Comparison of ENCODE assay signal across 10 mouse cellular contexts in genomic region chr14:79202722-79203362, GRCm38 (mm10). TPM values are rescaled to one million over a fixed set of nuclear protein-coding genes. Genes with fewer than 3 reads are reported as not detected.
A peak's percentile ranks its signal among the peaks of the same experiment; 100 is the strongest.
DNase-seq lines count a peak whose midpoint lies in the region; ATAC-seq lines count a peak whose summit lies in the region.
"Had no signal": no experiment of that assay in that cellular context is flagged by ENCODE, and none has a peak within 500 bp of the region (broad histone marks: within the 10 kb centered on the region; RNA-seq: fewer than 3 reads in every experiment).

No protein-coding gene starts in this region.

- H3K9ac ChIP-seq in forebrain, embryonic 13.5 days, result no peak overlapping the region

- 0 out of 2 replicates have a peak, but pooled peaks cover 2% of the 10 kb centered on the region for H3K36me3 ChIP-seq in heart, embryonic 10.5 days
- H3K36me3 ChIP-seq in forebrain, embryonic 13.5 days (ENCODE audit: poor library complexity, severe bottlenecking), result no peaks in the 10 kb centered on the region

- peak overlapping the region; percentile 62; the same call in 1 of the 2 replicates for H3K27ac ChIP-seq in heart, embryonic 10.5 days
- H3K27ac ChIP-seq in forebrain, embryonic 13.5 days, result peak overlapping the region; percentile 96

- WGBS in heart, embryonic 10.5 days, result 50% methylated on average over 4 of the region's 4 CpGs
- 11% methylated on average over 4 of the region's 4 CpGs for WGBS in forebrain, embryonic 13.5 days

- no peak overlapping the region for H3K4me3 ChIP-seq in heart, embryonic 10.5 days
- H3K4me3 ChIP-seq in forebrain, embryonic 13.5 days, result no peak overlapping the region

- peaks cover 15% of the 10 kb centered on the region for H3K4me1 ChIP-seq in heart, embryonic 10.5 days
- H3K4me1 ChIP-seq in forebrain, embryonic 13.5 days, result peaks cover 70% of the 10 kb centered on the region

- ATAC-seq in forebrain, embryonic 13.5 days, result peak; percentile 34; the same call in 1 of the 2 replicates

- peak overlapping the region; percentile 21; the same call in 1 of the 2 replicates for H3K4me2 ChIP-seq in forebrain, embryonic 13.5 days

- H3K9me3 ChIP-seq in heart, embryonic 10.5 days, result no peaks in the 10 kb centered on the region
- H3K9me3 ChIP-seq in forebrain, embryonic 13.5 days (replicated peaks), result no peaks in the 10 kb centered on the region

- no peaks in the 10 kb centered on the region for H3K27me3 ChIP-seq in heart, embryonic 10.5 days (ENCODE audit: insufficient read depth, poor library complexity, severe bottlenecking)
- no peaks in the 10 kb centered on the region for H3K27me3 ChIP-seq in forebrain, embryonic 13.5 days

- no peak for DNase-seq in heart, embryonic 10.5 days (ENCODE audit: low spot score)
- DNase-seq in heart, postnatal 4 days, result no peak
- DNase-seq in MN1 (ENCODE audit: low spot score), result peak; percentile 7
- DNase-seq in lung, postnatal 36 days, result peak; percentile 44
- no peak for DNase-seq in frontal cortex, adult 2 months (ENCODE audit: extremely low spot score in 1 of 2, low spot score in 1 of 2)
- DNase-seq in cerebellum, adult 8-10 months, result no peak
- no peak for DNase-seq in kidney, postnatal 36 days
- DNase-seq: adrenal gland, adult 8-10 months had no signal

RNA-seq across cellular contexts. Expression of gene Zfp957, which starts 44.3 kb away (rescaled TPM):
- 0.06 TPM in 1 of 2 replicates, not detected in the other for polyA plus RNA-seq in heart, embryonic 10.5 days (2016; fragmentation: Nextera tagmentation; extraction: Ambion mirVana)
- total RNA-seq in heart, postnatal 4 days (2021), result not detected
- polyA plus RNA-seq in forebrain, embryonic 13.5 days (2015; fragmentation: Nextera tagmentation; extraction: Ambion mirVana), result not detected in 2 replicates
- not detected in 2 replicates for polyA plus RNA-seq in frontal cortex, adult 2 months (2012; rRNA removed)
- polyA plus RNA-seq: stomach, embryonic 14.5 days had no signal

Comparison
In these comparisons a context has a peak if more than half of its experiments do, and no peak if none do; other contexts are left out.
1. DNase-seq: peak in MN1 (single experiment) and lung, postnatal 36 days (single experiment); none in heart, embryonic 10.5 days (single experiment), heart, postnatal 4 days (single experiment), frontal cortex, adult 2 months (0 of 2), cerebellum, adult 8-10 months (single experiment) and kidney, postnatal 36 days (0 of 2).